Mouse (Mus musculus) midbrain, embryonic 15.5 days (tissue): Measurements from ENCODE around the gene Fbxw8. TPM values are rescaled to one million over a fixed set of nuclear protein-coding genes. Genes with fewer than 3 reads are reported as not detected.

Experiments
- ATAC-seq: fragments of 200-750 bp; cut with Nextera tagmentation; replicated peaks from 2 replicates; pipeline ENCODE4 v1.8.0; 2017; ENCODE audit warnings: moderate TSS enrichment
- H3K27ac ChIP-seq: fragments of 300-500 bp; sonication (generic); 2 replicates; pipeline ENCODE4 v1.5.1; 2015; ENCODE audit warnings: mild to moderate bottlenecking, inconsistent platforms
- H3K27me3 ChIP-seq: fragments of 300-500 bp; sonication (generic); replicated peaks from 2 replicates; pipeline ENCODE4 v1.6.1; 2015; ENCODE audit warnings: inconsistent platforms
- H3K36me3 ChIP-seq: fragments of 300-500 bp; sonication (generic); replicated peaks from 2 replicates; pipeline ENCODE4 v1.6.1; 2015; ENCODE audit warnings: inconsistent platforms
- H3K4me1 ChIP-seq: fragments of 300-500 bp; sonication (generic); 2 replicates; pipeline ENCODE4 v1.6.1; 2015; ENCODE audit warnings: inconsistent platforms
- H3K4me2 ChIP-seq: fragments of 300-500 bp; sonication (generic); 2 replicates; pipeline ENCODE4 v1.6.1; 2015; ENCODE audit warnings: inconsistent platforms, mild to moderate bottlenecking, moderate library complexity
- H3K4me3 ChIP-seq: fragments of 300-500 bp; sonication (generic); 2 replicates; pipeline ENCODE4 v1.5.1; 2015; ENCODE audit warnings: mild to moderate bottlenecking, inconsistent platforms
- H3K9ac ChIP-seq: fragments of 300-500 bp; sonication (generic); 2 replicates; pipeline ENCODE4 v1.6.1; 2015; ENCODE audit warnings: mild to moderate bottlenecking, inconsistent platforms
- H3K9me3 ChIP-seq: fragments of 300-500 bp; sonication (generic); 2 replicates; pipeline ENCODE4 v1.6.1; 2016; ENCODE audit warnings: inconsistent platforms
- WGBS: fragments of 180-500 bp; shearing (Covaris S2); methylation state at CpG from one replicate; pipeline ENCODE4 v1.1.7; 2015; ENCODE audit warnings: mixed read lengths; 5-methylcytosine and 5-hydroxymethylcytosine counted together
- polyA plus RNA-seq: library from polyadenylated mRNA; unstranded; fragments of >200 nt; fragmentation: Nextera tagmentation; extraction: Ambion mirVana; gene quantifications from 2 replicates; pipeline ENCODE4 v1.2.1, GENCODE M21; 2015

Fbxw8 gene
- polyA plus RNA-seq, 1 experiment from 2014 or later = 20.0 TPM

- H3K9ac ChIP-seq = no peak overlapping the region
- no peak for ATAC-seq
- WGBS = 77% methylated on average over 6 of the region's 6 CpGs
- H3K9me3 ChIP-seq = no peaks in the 10 kb centered on the region
- H3K27me3 ChIP-seq = no peaks in the 10 kb centered on the region
- no peak overlapping the region for H3K27ac ChIP-seq
- H3K36me3 ChIP-seq = no peaks in the 10 kb centered on the region
- no peak overlapping the region for H3K4me2 ChIP-seq
- peaks cover 90% of the 10 kb centered on the region for H3K4me1 ChIP-seq
- no peak overlapping the region for H3K4me3 ChIP-seq
These were observed 73.3 kb downstream of the Fbxw8 start for GRCm38 (mm10) chr5:118081996-118082395.

- 77% methylated on average over 9 of the region's 9 CpGs for WGBS
These were observed 73.8 kb downstream of the Fbxw8 start for GRCm38 (mm10) chr5:118081374-118081949.

GRCm38 (mm10) chr5:118079839-118080250, 75.4 kb downstream of the Fbxw8 start:
- peak; percentile 51 for ATAC-seq
- Histone ChIP-seq H3K27ac (peak overlapping the region; percentile 70), H3K36me3 (0 out of 2 replicates have a peak, but pooled peaks cover 7% of the 10 kb centered on the region), H3K9me3 (no peaks in the 10 kb centered on the region), H3K4me3 (no peak overlapping the region), H3K4me1 (peaks cover 81% of the 10 kb centered on the region), H3K4me2 (0 out of 2 replicates have a peak overlapping the region, but pooled peaks have one; percentile 11), H3K9ac (no peak overlapping the region), H3K27me3 (no peaks in the 10 kb centered on the region)
- WGBS = 12% methylated on average over 11 of the region's 11 CpGs

More at GRCm38 (mm10) chr5:118081374-118081949, 73.8 kb downstream of the Fbxw8 start:
- H3K4me1 ChIP-seq = peaks cover 91% of the 10 kb centered on the region
- H3K4me3 ChIP-seq = no peak overlapping the region
- H3K27ac ChIP-seq = no peak overlapping the region
- H3K36me3 ChIP-seq = no peaks in the 10 kb centered on the region
- H3K4me2 ChIP-seq = no peak overlapping the region
- ATAC-seq = no peak
- H3K27me3 ChIP-seq = no peaks in the 10 kb centered on the region
- no peak overlapping the region for H3K9ac ChIP-seq
- H3K9me3 ChIP-seq = no peaks in the 10 kb centered on the region

- Histone ChIP-seq H3K27me3 (no peaks in the 10 kb centered on the region), H3K4me2 (no peak overlapping the region), H3K4me3 (no peak overlapping the region), H3K9ac (no peak overlapping the region), H3K9me3 (no peaks in the 10 kb centered on the region), H3K27ac (peak overlapping the region; percentile 70), H3K36me3 (0 out of 2 replicates have a peak, but pooled peaks cover 9% of the 10 kb centered on the region), H3K4me1 (peaks cover 76% of the 10 kb centered on the region)
- peak; percentile 24; the same call in 1 of the 2 replicates for ATAC-seq
- WGBS = 14% methylated on average over 6 of the region's 6 CpGs
These were observed 75.9 kb downstream of the Fbxw8 start for GRCm38 (mm10) chr5:118079354-118079753.

GRCm38 (mm10) chr5:118078550-118078949, 76.7 kb downstream of the Fbxw8 start:
- H3K4me2 ChIP-seq = no peak overlapping the region
- H3K4me3 ChIP-seq = no peak overlapping the region
- ATAC-seq = no peak
- H3K36me3 ChIP-seq = 0 out of 2 replicates have a peak, but pooled peaks cover 9% of the 10 kb centered on the region
- H3K27ac ChIP-seq = 0 out of 2 replicates have a peak overlapping the region, but pooled peaks have one; percentile 70
- no peaks in the 10 kb centered on the region for H3K27me3 ChIP-seq
- H3K9me3 ChIP-seq = no peaks in the 10 kb centered on the region
- H3K9ac ChIP-seq = no peak overlapping the region
- WGBS = 86% methylated on average over 6 of the region's 6 CpGs
- peaks cover 73% of the 10 kb centered on the region for H3K4me1 ChIP-seq

- H3K9ac ChIP-seq = no peak overlapping the region
- no peak for ATAC-seq
- no peak overlapping the region for H3K4me2 ChIP-seq
- peaks cover 68% of the 10 kb centered on the region for H3K4me1 ChIP-seq
- H3K27me3 ChIP-seq = no peaks in the 10 kb centered on the region
- no peak overlapping the region for H3K4me3 ChIP-seq
- H3K9me3 ChIP-seq = no peaks in the 10 kb centered on the region
- WGBS = 64% methylated on average over 15 of the region's 15 CpGs
- 0 out of 2 replicates have a peak, but pooled peaks cover 9% of the 10 kb centered on the region for H3K36me3 ChIP-seq
- peak overlapping the region; percentile 31 for H3K27ac ChIP-seq
These were observed 78.3 kb downstream of the Fbxw8 start for GRCm38 (mm10) chr5:118076721-118077592.

- WGBS = 59% methylated on average over 15 of the region's 15 CpGs
These were observed 82.0 kb downstream of the Fbxw8 start for GRCm38 (mm10) chr5:118073213-118073773.

GRCm38 (mm10) chr5:118071766-118072165, 83.5 kb downstream of the Fbxw8 start:
- 72% methylated on average over 5 of the region's 5 CpGs for WGBS
- H3K9me3 ChIP-seq = no peaks in the 10 kb centered on the region
- no peak for ATAC-seq
- 0 out of 2 replicates have a peak, but pooled peaks cover 14% of the 10 kb centered on the region for H3K36me3 ChIP-seq
- H3K4me1 ChIP-seq = peaks cover 22% of the 10 kb centered on the region; the same call in 1 of the 2 replicates
- no peaks in the 10 kb centered on the region for H3K27me3 ChIP-seq
- H3K27ac ChIP-seq = no peak overlapping the region
- H3K9ac ChIP-seq = no peak overlapping the region
- no peak overlapping the region for H3K4me2 ChIP-seq
- no peak overlapping the region for H3K4me3 ChIP-seq

More at GRCm38 (mm10) chr5:118073213-118073773, 82.0 kb downstream of the Fbxw8 start:
- Histone ChIP-seq H3K4me2 (no peak overlapping the region), H3K4me3 (no peak overlapping the region), H3K4me1 (peaks cover 32% of the 10 kb centered on the region), H3K9me3 (no peaks in the 10 kb centered on the region), H3K9ac (no peak overlapping the region), H3K27ac (peak overlapping the region; percentile 44), H3K27me3 (no peaks in the 10 kb centered on the region), H3K36me3 (0 out of 2 replicates have a peak, but pooled peaks cover 14% of the 10 kb centered on the region)
- ATAC-seq = peak; percentile 56

GRCm38 (mm10) chr5:118069315-118069714, 85.9 kb downstream of the Fbxw8 start:
- H3K4me2 ChIP-seq = no peak overlapping the region
- WGBS = 41% methylated on average over 9 of the region's 9 CpGs
- 0 out of 2 replicates have a peak, but pooled peaks have one; percentile 25 for ATAC-seq
- H3K4me1 ChIP-seq = peaks cover 40% of the 10 kb centered on the region
- H3K36me3 ChIP-seq = 0 out of 2 replicates have a peak, but pooled peaks cover 6% of the 10 kb centered on the region
- H3K27me3 ChIP-seq = no peaks in the 10 kb centered on the region
- no peak overlapping the region for H3K4me3 ChIP-seq
- no peak overlapping the region for H3K9ac ChIP-seq
- no peaks in the 10 kb centered on the region for H3K9me3 ChIP-seq
- H3K27ac ChIP-seq = no peak overlapping the region

GRCm38 (mm10) chr5:118067984-118068494, 87.2 kb downstream of the Fbxw8 start:
- Histone ChIP-seq H3K9ac (no peak overlapping the region), H3K27me3 (no peaks in the 10 kb centered on the region), H3K36me3 (0 out of 2 replicates have a peak, but pooled peaks cover 6% of the 10 kb centered on the region), H3K9me3 (no peaks in the 10 kb centered on the region), H3K27ac (no peak overlapping the region), H3K4me2 (no peak overlapping the region), H3K4me3 (no peak overlapping the region), H3K4me1 (peaks cover 43% of the 10 kb centered on the region)
- 89% methylated on average over 9 of the region's 9 CpGs for WGBS
- no peak for ATAC-seq

GRCm38 (mm10) chr5:118067572-118067971, 87.7 kb downstream of the Fbxw8 start:
- Histone ChIP-seq H3K4me2 (no peak overlapping the region), H3K9ac (no peak overlapping the region), H3K4me3 (no peak overlapping the region), H3K27ac (no peak overlapping the region), H3K4me1 (peaks cover 42% of the 10 kb centered on the region), H3K36me3 (0 out of 2 replicates have a peak, but pooled peaks cover 6% of the 10 kb centered on the region), H3K27me3 (no peaks in the 10 kb centered on the region), H3K9me3 (no peaks in the 10 kb centered on the region)
- ATAC-seq = no peak
- 86% methylated on average over 4 of the region's 4 CpGs for WGBS

GRCm38 (mm10) chr5:118066828-118067227, 88.4 kb downstream of the Fbxw8 start:
- H3K4me2 ChIP-seq = no peak overlapping the region
- no peak overlapping the region for H3K27ac ChIP-seq
- 0 out of 2 replicates have a peak, but pooled peaks cover 6% of the 10 kb centered on the region for H3K36me3 ChIP-seq
- 64% methylated on average over 5 of the region's 5 CpGs for WGBS
- no peak for ATAC-seq
- no peaks in the 10 kb centered on the region for H3K27me3 ChIP-seq
- H3K4me3 ChIP-seq = no peak overlapping the region
- H3K9ac ChIP-seq = no peak overlapping the region
- peaks cover 41% of the 10 kb centered on the region for H3K4me1 ChIP-seq
- H3K9me3 ChIP-seq = no peaks in the 10 kb centered on the region
